Mouse (Mus musculus): Measurements from ENCODE around the gene Otof.

Otof gene

GRCm38 (mm10) chr5:30423572-30424244 lies 38.0 kb downstream of the Otof start:
- peak; percentile 16 for DNase-seq (ENCODE audit: low read depth)

DNA sequence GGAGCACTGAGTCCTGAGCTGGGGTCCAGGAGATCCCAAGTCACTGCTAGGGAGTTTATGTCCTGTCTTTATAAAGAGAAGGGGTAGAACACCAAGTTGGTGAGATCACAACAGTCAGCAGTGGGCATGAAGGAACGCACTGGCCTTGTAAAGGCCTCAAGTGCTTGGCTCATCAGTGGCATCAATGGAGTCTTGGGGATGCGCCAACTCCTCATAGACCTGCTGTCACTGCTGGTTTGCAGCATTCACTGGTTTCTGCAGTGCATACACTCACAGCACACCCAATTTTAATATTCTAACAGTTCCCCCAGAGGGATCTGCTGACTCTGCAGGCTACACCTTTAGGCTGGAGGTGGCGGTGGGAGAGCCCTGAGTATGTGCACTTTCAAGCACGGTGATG lies 38.6 kb downstream of the Otof start:
- no peak for DNase-seq (ENCODE audit: low read depth)

DNA sequence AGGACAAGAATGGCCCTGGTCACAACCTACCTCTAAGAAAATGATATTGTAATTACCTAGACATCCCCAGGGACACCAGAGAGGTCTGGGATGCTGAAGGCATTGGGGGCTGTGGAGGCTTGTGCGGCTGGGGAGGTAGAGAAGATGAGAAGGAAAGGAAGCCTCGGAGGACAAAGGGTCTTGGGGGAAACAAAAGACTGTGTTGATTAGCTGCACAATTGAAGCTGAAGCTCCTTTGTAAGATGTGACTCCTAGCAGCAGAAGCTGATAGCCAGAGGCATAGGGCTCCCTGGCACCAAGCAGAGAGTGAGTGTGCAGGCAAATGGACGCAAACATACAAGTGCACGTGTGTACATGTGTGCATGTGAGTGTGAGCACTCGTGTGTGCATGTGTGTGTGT lies 45.1 kb downstream of the Otof start:
- no peak for DNase-seq (ENCODE audit: low read depth)

GRCm38 (mm10) chr5:30415876-30416275 lies 45.9 kb downstream of the Otof start:
- DNase-seq (ENCODE audit: low read depth), result no peak

- no peak for DNase-seq (ENCODE audit: low read depth)
Measured at GRCm38 (mm10) chr5:30415381-30415780, 46.4 kb downstream of the Otof start.

- no peak for DNase-seq (ENCODE audit: low read depth)
Measured at GRCm38 (mm10) chr5:30411524-30411923, 50.2 kb downstream of the Otof start.

DNA sequence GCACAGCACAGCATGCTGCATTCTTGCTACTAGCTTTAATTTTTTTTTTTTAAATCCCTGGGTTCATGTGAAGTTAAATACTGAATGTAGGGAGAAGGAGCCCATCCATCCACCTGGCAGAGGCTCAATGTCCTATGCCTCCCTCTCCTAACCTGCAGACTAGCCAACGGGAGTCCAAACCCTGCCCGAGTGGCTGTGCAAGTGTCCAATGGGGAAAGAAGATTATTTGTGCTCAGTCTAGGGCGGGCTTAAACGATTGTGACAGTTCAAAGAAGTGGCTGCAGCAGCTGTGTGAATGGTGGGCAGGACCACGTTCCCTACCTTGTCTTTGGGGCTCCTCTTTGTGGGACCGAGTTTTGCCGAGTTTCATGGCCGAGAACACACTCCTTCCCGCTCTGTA lies 54.9 kb downstream of the Otof start:
- no peak for DNase-seq (ENCODE audit: low read depth)

GRCm38 (mm10) chr5:30401165-30401564 lies 60.6 kb downstream of the Otof start:
- no peak for DNase-seq (ENCODE audit: low read depth)

DNA sequence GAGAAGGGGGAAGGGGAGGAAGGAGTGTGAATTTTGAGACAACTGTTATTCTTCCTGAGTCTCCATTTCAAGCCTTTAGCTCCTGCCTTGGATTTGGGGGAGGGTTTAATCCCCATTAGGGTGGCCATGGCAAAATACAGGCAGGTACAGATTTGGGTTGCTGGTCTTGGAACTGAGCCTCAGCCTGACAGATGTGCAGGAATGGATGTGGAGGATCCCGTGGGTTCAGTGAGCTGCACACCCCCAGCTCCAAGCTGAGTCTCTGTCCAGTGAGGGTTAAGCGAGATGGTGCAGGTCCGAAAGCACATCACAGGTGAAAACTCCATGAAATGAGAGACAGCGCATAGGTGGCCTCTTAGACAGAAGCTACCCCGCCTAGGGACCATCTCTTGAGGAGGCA lies 61.2 kb downstream of the Otof start:
- no peak for DNase-seq (ENCODE audit: low read depth)

DNA sequence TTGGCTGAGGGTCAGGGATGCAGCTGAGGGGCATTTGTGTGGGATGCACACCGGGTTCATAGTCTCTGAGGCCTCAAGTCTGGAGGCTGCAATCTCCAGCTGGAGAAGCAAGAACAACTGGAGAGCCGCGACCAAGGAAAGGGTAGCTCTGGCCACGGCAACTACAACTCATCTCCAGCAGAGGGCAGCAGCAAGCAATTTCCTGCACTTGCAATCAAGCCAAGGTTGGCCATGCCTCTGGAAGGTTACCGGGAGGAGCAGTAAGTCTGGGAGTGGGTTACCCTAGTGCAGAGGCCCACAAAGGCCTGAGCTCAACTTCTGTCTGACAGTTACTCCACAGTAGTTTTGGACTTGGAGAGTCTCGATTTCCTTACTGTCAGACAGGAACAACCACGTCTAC lies 70.3 kb downstream of the Otof start:
- peak; percentile 17 for DNase-seq (ENCODE audit: low read depth)

DNA sequence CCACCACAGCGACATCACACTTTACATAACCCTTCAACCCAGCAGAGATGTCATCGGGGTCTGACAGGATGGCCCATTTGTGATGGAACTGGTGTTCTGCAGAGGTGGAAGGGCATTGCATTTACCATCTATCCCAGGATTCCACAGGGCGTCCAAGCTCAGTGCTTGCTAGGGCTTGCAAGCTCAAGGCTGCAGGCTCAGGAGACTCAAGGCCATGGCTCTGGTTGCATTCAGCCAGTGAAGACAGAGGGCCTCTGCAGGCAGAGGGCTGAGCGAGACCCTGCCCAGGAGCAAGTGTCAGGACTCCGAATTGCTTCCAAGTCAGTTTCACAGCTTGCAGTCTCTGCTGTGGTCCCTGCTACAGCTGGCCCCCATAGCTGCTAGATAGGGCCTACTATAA lies 71.9 kb downstream of the Otof start:
- DNase-seq (ENCODE audit: low read depth), result no peak

DNA sequence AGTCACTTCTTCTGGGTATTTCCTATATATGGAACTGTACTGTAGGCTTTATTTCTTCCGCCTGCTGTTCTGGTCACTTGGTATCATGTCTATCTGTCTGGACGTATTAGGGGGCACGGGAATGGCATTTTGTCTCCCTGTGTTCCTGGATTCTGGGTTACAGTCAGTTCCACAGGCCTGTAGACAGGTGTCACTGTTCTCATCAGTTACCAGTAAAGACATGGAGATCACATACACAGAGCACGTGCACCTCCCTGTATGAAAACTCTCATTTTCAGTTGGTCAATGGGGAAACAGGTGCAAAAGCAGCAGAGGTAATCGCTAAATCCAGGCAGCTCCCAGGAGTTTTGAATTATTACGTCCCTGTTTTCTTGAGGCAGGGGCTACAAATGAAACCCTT lies 74.0 kb downstream of the Otof start:
- DNase-seq (ENCODE audit: low read depth), result no peak

DNA sequence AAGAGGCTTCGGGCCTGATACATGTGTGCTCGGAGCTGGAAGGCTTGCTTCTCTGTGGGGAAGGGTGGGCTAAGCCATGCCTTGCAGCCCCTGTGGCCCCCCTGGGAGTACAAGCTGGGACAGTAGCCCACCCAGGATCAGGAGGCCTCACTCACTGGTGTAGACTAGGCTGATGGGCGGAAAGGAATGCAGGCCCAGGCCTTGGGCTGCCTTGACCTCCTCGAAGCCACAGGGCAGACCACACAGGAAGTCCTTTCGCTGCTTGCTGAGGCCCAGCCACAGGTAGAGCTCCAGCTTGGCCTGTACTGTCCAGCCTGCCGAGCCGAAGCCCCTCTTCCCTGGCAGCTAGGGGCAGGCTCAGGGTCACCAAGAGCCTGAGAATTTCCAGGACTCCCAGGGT lies 78.9 kb downstream of the Otof start:
- DNase-seq (ENCODE audit: low read depth), result no peak

DNA sequence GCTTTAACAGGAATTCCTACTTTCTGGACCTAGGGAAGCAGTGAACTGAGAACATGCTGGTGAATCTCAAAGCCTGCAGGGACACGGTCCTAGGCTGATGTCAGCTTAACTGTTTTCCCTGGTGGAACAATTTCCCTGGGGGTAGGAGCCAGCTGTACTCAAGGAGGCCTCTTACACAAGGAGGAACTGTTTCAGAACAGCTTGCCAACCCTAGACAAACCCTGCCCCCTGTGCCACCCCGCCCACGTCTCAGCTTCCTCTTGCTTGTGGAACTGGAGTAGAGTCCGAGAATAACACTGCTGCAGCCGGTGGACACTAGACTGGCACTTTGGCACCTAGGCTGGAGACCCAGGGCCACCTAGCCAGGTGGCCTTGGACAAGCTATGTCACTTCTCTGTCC lies 92.3 kb downstream of the Otof start:
- DNase-seq (ENCODE audit: low read depth), result peak; percentile 20

- DNase-seq (ENCODE audit: low read depth), result no peak
Measured at GRCm38 (mm10) chr5:30367405-30367804, 94.3 kb downstream of the Otof start.

GRCm38 (mm10) chr5:30358436-30359099 lies 103.2 kb downstream of the Otof start:
- DNase-seq (ENCODE audit: low read depth), result no peak

GRCm38 (mm10) chr5:30356647-30357046 lies 105.1 kb downstream of the Otof start:
- no peak for DNase-seq (ENCODE audit: low read depth)

DNA sequence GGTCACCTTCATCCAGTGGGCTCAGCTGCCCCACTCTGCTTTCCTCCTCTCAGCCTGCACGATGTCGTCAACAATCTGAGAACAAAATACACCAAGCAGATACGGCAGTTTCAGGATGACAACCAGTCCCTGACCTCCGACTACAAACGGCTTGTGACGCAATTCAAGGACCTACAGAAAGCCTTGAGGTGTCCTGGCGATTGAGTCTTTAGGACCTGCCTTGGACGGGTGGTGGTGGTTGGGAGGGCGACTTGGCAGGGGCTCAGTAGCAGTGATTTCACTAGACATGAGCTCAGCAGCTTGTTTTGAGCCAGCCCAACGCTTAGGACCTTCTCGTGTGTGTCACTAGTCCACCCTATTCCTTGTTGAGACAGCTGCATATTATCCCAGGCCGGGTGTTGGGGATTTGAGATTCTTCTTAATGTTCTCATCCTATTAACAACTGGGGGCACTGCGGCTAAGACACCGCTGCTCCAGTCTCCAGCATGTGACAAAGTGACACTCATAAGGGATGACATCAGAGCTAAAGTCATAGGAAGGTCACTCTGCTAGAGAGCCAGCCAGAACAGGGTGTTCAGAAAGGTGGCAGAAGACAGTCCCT lies 106.1 kb downstream of the Otof start:
- DNase-seq (ENCODE audit: low read depth), result no peak

GRCm38 (mm10) chr5:30355114-30355513 lies 106.6 kb downstream of the Otof start:
- DNase-seq (ENCODE audit: low read depth), result no peak

- DNase-seq (ENCODE audit: low read depth), result no peak
Measured at GRCm38 (mm10) chr5:30353605-30354004, 108.1 kb downstream of the Otof start.

- DNase-seq (ENCODE audit: low read depth), result no peak
Measured at GRCm38 (mm10) chr5:30343886-30344285, 117.8 kb downstream of the Otof start.

DNA sequence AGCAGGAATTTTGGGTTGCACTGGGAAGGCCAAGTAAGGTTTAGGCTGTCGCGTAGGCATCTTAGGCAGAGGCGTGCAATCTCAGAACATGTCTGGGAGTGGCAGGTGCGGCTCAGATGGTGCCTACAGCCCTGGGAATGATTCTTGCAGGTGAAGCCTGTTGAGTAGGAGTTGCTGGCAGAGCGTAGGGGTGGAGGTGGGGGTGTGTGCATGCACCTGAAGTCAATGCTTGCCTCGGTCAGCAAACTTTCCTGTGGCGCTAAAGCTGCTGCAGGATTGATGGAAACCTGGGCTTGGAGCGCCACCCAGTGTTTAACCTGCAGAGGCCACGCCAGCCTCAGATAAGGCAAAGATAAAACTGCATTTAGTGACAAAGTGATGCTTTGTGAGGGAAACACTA lies 118.6 kb downstream of the Otof start:
- DNase-seq (ENCODE audit: low read depth), result peak; percentile 21

- no peak for DNase-seq (ENCODE audit: low read depth)
Measured at GRCm38 (mm10) chr5:30342601-30343015, 119.1 kb downstream of the Otof start.

Data from fibroblast of lung, adult 2 months (primary cell).